In genomic region chr13:72061659-72062058, GRCm38 (mm10) we compare ENCODE assay signal across 24 mouse cellular contexts.
DNase-seq lines count a peak whose midpoint lies in the region; ATAC-seq lines count a peak whose summit lies in the region.
"Had no signal": no experiment of that assay in that cellular context is flagged by ENCODE, and none has a peak within 500 bp of the region (broad histone marks: within the 10 kb centered on the region; RNA-seq: fewer than 3 reads in every experiment).

No protein-coding gene starts in this region.

- H3K9ac ChIP-seq in forebrain, embryonic 15.5 days (replicated peaks) = no peak overlapping the region
- H3K9ac ChIP-seq in forebrain, embryonic 12.5 days = no peak overlapping the region
- H3K9ac ChIP-seq in midbrain, embryonic 13.5 days (replicated peaks) = no peak overlapping the region
- H3K9ac ChIP-seq: embryonic facial prominence, embryonic 15.5 days; limb, embryonic 15.5 days; liver, postnatal 0 days had no signal

- no peak overlapping the region for H3K27ac ChIP-seq in forebrain, embryonic 15.5 days (replicated peaks)
- no peak overlapping the region for H3K27ac ChIP-seq in forebrain, embryonic 12.5 days
- H3K27ac ChIP-seq in midbrain, embryonic 13.5 days = no peak overlapping the region
- H3K27ac ChIP-seq: embryonic facial prominence, embryonic 15.5 days; layer of hippocampus, adult 2 months; limb, embryonic 15.5 days had no signal

- no peak overlapping the region for H3K4me3 ChIP-seq in forebrain, embryonic 15.5 days
- H3K4me3 ChIP-seq in forebrain, embryonic 12.5 days (replicated peaks) = no peak overlapping the region
- no peak overlapping the region for H3K4me3 ChIP-seq in midbrain, embryonic 13.5 days (replicated peaks)
- H3K4me3 ChIP-seq: embryonic facial prominence, embryonic 15.5 days; layer of hippocampus, adult 2 months; limb, embryonic 15.5 days; megakaryocyte, embryonic 14.5 days had no signal

- DNase-seq in lung, postnatal 10 days = peak; percentile 0
- no peak for DNase-seq in lung, postnatal 25 days (ENCODE audit: low spot score)
- peak; percentile 34 for DNase-seq in embryo, embryonic 11 days
- no peak for DNase-seq in cerebellum, adult 11-12 months
- no peak for DNase-seq in gastrocnemius, adult 18-20 months (ENCODE audit: low spot score)
- DNase-seq: adrenal gland, postnatal 25 days; cerebellum, adult 18-20 months; cerebellum, postnatal 36 days; heart, postnatal 10 days; kidney, adult 18-20 months; kidney, postnatal 14 days; layer of hippocampus, postnatal 36 days; liver, postnatal 0 days; lung, postnatal 14 days; thymus, postnatal 36 days had no signal

- H3K9me3 ChIP-seq in forebrain, embryonic 15.5 days = no peaks in the 10 kb centered on the region
- no peaks in the 10 kb centered on the region for H3K9me3 ChIP-seq in forebrain, embryonic 12.5 days
- no peaks in the 10 kb centered on the region for H3K9me3 ChIP-seq in midbrain, embryonic 13.5 days
- H3K9me3 ChIP-seq: embryonic facial prominence, embryonic 15.5 days; limb, embryonic 15.5 days had no signal

- no peak overlapping the region for H3K4me2 ChIP-seq in forebrain, embryonic 15.5 days (replicated peaks)
- no peak overlapping the region for H3K4me2 ChIP-seq in forebrain, embryonic 12.5 days
- no peak overlapping the region for H3K4me2 ChIP-seq in midbrain, embryonic 13.5 days (replicated peaks)
- H3K4me2 ChIP-seq: embryonic facial prominence, embryonic 15.5 days; heart, embryonic 11.5 days; limb, embryonic 15.5 days had no signal

- WGBS in forebrain, embryonic 15.5 days = 21% methylated on average over 6 of the region's 6 CpGs
- 22% methylated on average over 6 of the region's 6 CpGs for WGBS in forebrain, embryonic 12.5 days
- 18% methylated on average over 6 of the region's 6 CpGs for WGBS in midbrain, embryonic 13.5 days

- no peaks in the 10 kb centered on the region for H3K27me3 ChIP-seq in forebrain, embryonic 15.5 days
- peaks cover 16% of the 10 kb centered on the region for H3K27me3 ChIP-seq in forebrain, embryonic 12.5 days
- H3K27me3 ChIP-seq in midbrain, embryonic 13.5 days = 0 out of 2 replicates have a peak, but pooled peaks cover 5% of the 10 kb centered on the region
- H3K27me3 ChIP-seq: CH12.LX; embryonic facial prominence, embryonic 15.5 days; limb, embryonic 15.5 days; megakaryocyte, embryonic 14.5 days had no signal

- H3K36me3 ChIP-seq in forebrain, embryonic 15.5 days = no peaks in the 10 kb centered on the region
- H3K36me3 ChIP-seq in forebrain, embryonic 12.5 days (replicated peaks) = no peaks in the 10 kb centered on the region
- H3K36me3 ChIP-seq in midbrain, embryonic 13.5 days = no peaks in the 10 kb centered on the region
- H3K36me3 ChIP-seq: embryonic facial prominence, embryonic 15.5 days; limb, embryonic 15.5 days had no signal

- peaks cover 4% of the 10 kb centered on the region; the same call in 1 of the 2 replicates for H3K4me1 ChIP-seq in forebrain, embryonic 15.5 days
- peaks cover 25% of the 10 kb centered on the region for H3K4me1 ChIP-seq in forebrain, embryonic 12.5 days
- H3K4me1 ChIP-seq in midbrain, embryonic 13.5 days (replicated peaks) = peaks cover 28% of the 10 kb centered on the region
- H3K4me1 ChIP-seq: embryonic facial prominence, embryonic 15.5 days; limb, embryonic 15.5 days; megakaryocyte, embryonic 14.5 days had no signal

- 0 out of 2 replicates have a peak, but pooled peaks have one; percentile 43 for ATAC-seq in forebrain, embryonic 15.5 days (replicated peaks)
- ATAC-seq in forebrain, embryonic 12.5 days (ENCODE audit: low FRiP score) = no peak
- ATAC-seq in midbrain, embryonic 13.5 days = peak; percentile 62; the same call in 1 of the 2 replicates
- ATAC-seq: liver, postnatal 0 days had no signal

Comparison
In these comparisons a context has a peak if more than half of its experiments do, and no peak if none do; other contexts are left out.
1. DNase-seq: peak in lung, postnatal 10 days (single experiment) and embryo, embryonic 11 days (single experiment); none in lung, postnatal 25 days (single experiment), cerebellum, adult 11-12 months (single experiment) and gastrocnemius, adult 18-20 months (single experiment).